ENCODE assay signal across 7 mouse cellular contexts in the genomic region with DNA sequence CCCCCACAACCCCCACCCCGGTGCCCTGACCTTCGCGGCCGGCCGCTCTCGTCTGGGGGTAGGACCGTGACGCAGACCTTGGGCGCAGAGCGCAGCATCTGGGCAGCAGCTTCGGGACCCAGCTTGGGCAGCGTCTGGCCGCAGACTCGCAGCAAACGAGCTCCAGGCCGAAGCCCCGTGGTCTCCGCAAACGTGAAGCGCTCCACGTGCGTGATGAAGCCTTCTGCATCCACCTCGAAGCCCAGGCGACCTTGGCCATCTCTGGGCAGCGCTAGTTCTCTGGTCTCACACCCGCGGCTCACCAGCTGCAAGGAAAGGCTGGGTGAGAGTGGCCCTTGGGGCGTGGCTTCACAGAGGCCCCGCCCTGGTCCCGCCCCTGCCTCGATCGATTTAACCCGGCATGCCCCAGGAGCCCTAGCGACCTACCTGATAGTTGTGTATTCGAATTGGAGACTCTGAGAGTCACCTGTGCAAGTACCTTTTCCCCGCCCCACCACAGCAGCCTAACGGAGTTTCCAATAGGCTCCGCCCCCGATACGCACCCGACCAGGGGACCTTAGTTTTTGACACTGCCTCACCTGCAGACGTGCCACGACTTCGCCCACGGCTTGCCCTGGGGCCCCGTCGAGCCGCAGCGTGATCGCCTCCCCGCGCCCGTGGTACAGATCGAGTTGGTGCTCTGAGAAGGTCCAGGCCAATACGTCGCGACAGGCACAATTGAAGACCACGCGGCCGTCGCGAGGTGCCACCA. TPM values are rescaled to one million over a fixed set of nuclear protein-coding genes. Genes with fewer than 3 reads are reported as not detected.
DNase-seq lines count a peak whose midpoint lies in the region; ATAC-seq and TF ChIP-seq lines count a peak whose summit lies in the region.

No protein-coding gene starts in this region.

- H3K27me3 ChIP-seq in testis, adult 2 months (ENCODE audit: control insufficient read depth, insufficient read depth, low read length), result no peaks in the 10 kb centered on the region
- H3K27me3 ChIP-seq in forebrain, embryonic 13.5 days, result peaks cover 49% of the 10 kb centered on the region
- H3K27me3 ChIP-seq in limb, embryonic 14.5 days (ENCODE audit: control insufficient read depth, insufficient read depth, low read length), result peaks cover 18% of the 10 kb centered on the region; the same call in 1 of the 2 replicates

- peaks cover 30% of the 10 kb centered on the region for H3K4me1 ChIP-seq in testis, adult 2 months (ENCODE audit: control insufficient read depth, insufficient read depth, low read length)
- H3K4me1 ChIP-seq in forebrain, embryonic 13.5 days, result peaks cover 15% of the 10 kb centered on the region
- peaks cover 14% of the 10 kb centered on the region for H3K4me1 ChIP-seq in limb, embryonic 14.5 days (ENCODE audit: control insufficient read depth, insufficient read depth, low read length)

- H3K9me3 ChIP-seq in forebrain, embryonic 13.5 days (replicated peaks), result no peaks in the 10 kb centered on the region
- H3K9me3 ChIP-seq in limb, embryonic 14.5 days (ENCODE audit: control insufficient read depth, low read length), result no peaks in the 10 kb centered on the region

- peak overlapping the region; percentile 61 for H3K9ac ChIP-seq in forebrain, embryonic 13.5 days
- H3K9ac ChIP-seq in limb, embryonic 14.5 days (ENCODE audit: low read depth, low read length, severe bottlenecking), result peak overlapping the region; percentile 52

- TF ChIP-seq POLR2A in testis, adult 2 months (IDR thresholded peaks at IDR 0.05; ENCODE audit: control insufficient read depth, low read depth, low read length), result no peak
- TF ChIP-seq POLR2A in limb, embryonic 14.5 days (IDR thresholded peaks at IDR 0.05; ENCODE audit: borderline replicate concordance, extremely low read depth, insufficient read depth, insufficient read length), result no peak

- ATAC-seq in forebrain, embryonic 13.5 days, result peak; percentile 73
- ATAC-seq in limb, embryonic 14.5 days (ENCODE audit: low FRiP score, low read depth), result peak; percentile 60; the same call in 1 of the 2 replicates

- peak overlapping the region; percentile 56 for H3K4me3 ChIP-seq in testis, adult 2 months (ENCODE audit: control insufficient read depth, low read depth, low read length)
- peak overlapping the region; percentile 46 for H3K4me3 ChIP-seq in forebrain, embryonic 13.5 days
- peak overlapping the region; percentile 42 for H3K4me3 ChIP-seq in limb, embryonic 14.5 days (replicated peaks; ENCODE audit: low read length)

- H3K36me3 ChIP-seq in testis, adult 2 months (ENCODE audit: control insufficient read depth, insufficient read depth, low read length), result no peaks in the 10 kb centered on the region
- 0 out of 2 replicates have a peak, but pooled peaks cover 7% of the 10 kb centered on the region for H3K36me3 ChIP-seq in forebrain, embryonic 13.5 days (ENCODE audit: poor library complexity, severe bottlenecking)
- H3K36me3 ChIP-seq in limb, embryonic 14.5 days (ENCODE audit: control insufficient read depth, insufficient read depth, low read length), result peaks cover 47% of the 10 kb centered on the region

- TF ChIP-seq CTCF in testis, adult 2 months (IDR thresholded peaks at IDR 0.05; ENCODE audit: control insufficient read depth, insufficient read depth, insufficient replicate concordance, low read depth, low read length), result no peak

- H3K4me2 ChIP-seq in forebrain, embryonic 13.5 days, result peak overlapping the region; percentile 79
- peak overlapping the region; percentile 79 for H3K4me2 ChIP-seq in limb, embryonic 14.5 days (replicated peaks; ENCODE audit: low read depth, low read length, severe bottlenecking)

- 4% methylated on average over 61 of the region's 62 CpGs for WGBS in forebrain, embryonic 13.5 days
- WGBS in limb, embryonic 14.5 days, result 8% methylated on average over 55 of the region's 62 CpGs

- H3K27ac ChIP-seq in testis, adult 2 months (ENCODE audit: control insufficient read depth, insufficient read depth, low read depth, low read length), result no peak overlapping the region
- H3K27ac ChIP-seq in forebrain, embryonic 13.5 days, result no peak overlapping the region
- no peak overlapping the region for H3K27ac ChIP-seq in limb, embryonic 14.5 days (replicated peaks; ENCODE audit: low read depth, low read length)

- no peak for DNase-seq in testis, postnatal 10 days (ENCODE audit: low spot score)
- no peak for DNase-seq in limb, embryonic 14.5 days (ENCODE audit: low spot score)
- peak; percentile 79 for DNase-seq in retina, embryonic 14.5 days (ENCODE audit: low spot score)
- DNase-seq in gastrocnemius, postnatal 4 days (ENCODE audit: low spot score in 2 of 2), result no peak
- DNase-seq in gastrocnemius, adult 18-20 months (ENCODE audit: low spot score), result no peak

RNA-seq across cellular contexts. Expression of a gene that starts 9.4 kb away (rescaled TPM):
- 5.5 and 9.4 TPM in 2 replicates for polyA plus RNA-seq in testis, adult 2 months (2012; rRNA removed)
- 9.4 and 11.0 TPM in 2 replicates for polyA plus RNA-seq in forebrain, embryonic 13.5 days (2015; fragmentation: Nextera tagmentation; extraction: Ambion mirVana)
- polyA plus RNA-seq in limb, embryonic 14.5 days (2012; rRNA removed), result 62.5 and 86.0 TPM in 2 replicates
- 27.9 and 29.1 TPM in 2 replicates for polyA plus RNA-seq in limb, embryonic 14.5 days (2014; fragmentation: Nextera tagmentation; extraction: Ambion mirVana)
- total RNA-seq in gastrocnemius, postnatal 4 days (2021), result 10 to 100 TPM; 47.7 to 52.2 TPM
- total RNA-seq in gastrocnemius, adult 18-20 months (2021), result 1 to 10 TPM; 5.6 to 8.2 TPM

RNA-seq across cellular contexts. Expression of a gene that starts 16.9 kb away (rescaled TPM):
- polyA plus RNA-seq in testis, adult 2 months (2012; rRNA removed), result 42.5 and 44.5 TPM in 2 replicates
- 33.4 and 34.4 TPM in 2 replicates for polyA plus RNA-seq in forebrain, embryonic 13.5 days (2015; fragmentation: Nextera tagmentation; extraction: Ambion mirVana)
- 59.8 and 88.7 TPM in 2 replicates for polyA plus RNA-seq in limb, embryonic 14.5 days (2012; rRNA removed)
- polyA plus RNA-seq in limb, embryonic 14.5 days (2014; fragmentation: Nextera tagmentation; extraction: Ambion mirVana), result 54.8 and 57.2 TPM in 2 replicates
- total RNA-seq in gastrocnemius, postnatal 4 days (2021), result 10 to 100 TPM; 35.9 to 39.1 TPM
- total RNA-seq in gastrocnemius, adult 18-20 months (2021), result 10 to 100 TPM; 14.6 to 19.3 TPM

RNA-seq across cellular contexts. Expression of a gene that starts 34.4 kb away (rescaled TPM):
- polyA plus RNA-seq in testis, adult 2 months (2012; rRNA removed), result 24.6 and 31.8 TPM in 2 replicates
- 11.3 and 11.7 TPM in 2 replicates for polyA plus RNA-seq in forebrain, embryonic 13.5 days (2015; fragmentation: Nextera tagmentation; extraction: Ambion mirVana)
- polyA plus RNA-seq in limb, embryonic 14.5 days (2012; rRNA removed), result 30.1 and 38.9 TPM in 2 replicates
- polyA plus RNA-seq in limb, embryonic 14.5 days (2014; fragmentation: Nextera tagmentation; extraction: Ambion mirVana), result 19.0 and 20.7 TPM in 2 replicates
- total RNA-seq in gastrocnemius, postnatal 4 days (2021), result 10 to 100 TPM; 29.7 to 30.2 TPM
- 1 to 10 TPM; 8.6 to 9.4 TPM for total RNA-seq in gastrocnemius, adult 18-20 months (2021)

RNA-seq across cellular contexts. Expression of a gene that starts 34.6 kb away (rescaled TPM):
- 63.4 and 67.4 TPM in 2 replicates for polyA plus RNA-seq in testis, adult 2 months (2012; rRNA removed)
- polyA plus RNA-seq in forebrain, embryonic 13.5 days (2015; fragmentation: Nextera tagmentation; extraction: Ambion mirVana), result 21.6 and 29.4 TPM in 2 replicates
- polyA plus RNA-seq in limb, embryonic 14.5 days (2012; rRNA removed), result 101 and 160 TPM in 2 replicates
- polyA plus RNA-seq in limb, embryonic 14.5 days (2014; fragmentation: Nextera tagmentation; extraction: Ambion mirVana), result 31.8 and 32.3 TPM in 2 replicates
- 10 to 100 TPM; 37.1 to 40.5 TPM for total RNA-seq in gastrocnemius, postnatal 4 days (2021)
- 10 to 100 TPM; 12.5 to 13.8 TPM for total RNA-seq in gastrocnemius, adult 18-20 months (2021)

RNA-seq across cellular contexts. Expression of a gene that starts 44.1 kb away (rescaled TPM):
- polyA plus RNA-seq in testis, adult 2 months (2012; rRNA removed), result 108 and 120 TPM in 2 replicates
- 72.7 and 80.7 TPM in 2 replicates for polyA plus RNA-seq in forebrain, embryonic 13.5 days (2015; fragmentation: Nextera tagmentation; extraction: Ambion mirVana)
- polyA plus RNA-seq in limb, embryonic 14.5 days (2012; rRNA removed), result 115 and 127 TPM in 2 replicates
- 27.4 and 34.6 TPM in 2 replicates for polyA plus RNA-seq in limb, embryonic 14.5 days (2014; fragmentation: Nextera tagmentation; extraction: Ambion mirVana)
- total RNA-seq in gastrocnemius, postnatal 4 days (2021), result 10 to 100 TPM; 50.1 to 54.4 TPM
- total RNA-seq in gastrocnemius, adult 18-20 months (2021), result 10 to 100 TPM; 24.0 to 26.0 TPM
